Mouse (Mus musculus) urinary bladder, postnatal 10 days (tissue): Measurements from ENCODE around the gene Tmem201.

ENCODE experiments used
- DNase-seq: peaks from one replicate; pipeline ENCODE4 v3.0.0; 2022; ENCODE audit warnings: low spot score

Tmem201 gene

DNA sequence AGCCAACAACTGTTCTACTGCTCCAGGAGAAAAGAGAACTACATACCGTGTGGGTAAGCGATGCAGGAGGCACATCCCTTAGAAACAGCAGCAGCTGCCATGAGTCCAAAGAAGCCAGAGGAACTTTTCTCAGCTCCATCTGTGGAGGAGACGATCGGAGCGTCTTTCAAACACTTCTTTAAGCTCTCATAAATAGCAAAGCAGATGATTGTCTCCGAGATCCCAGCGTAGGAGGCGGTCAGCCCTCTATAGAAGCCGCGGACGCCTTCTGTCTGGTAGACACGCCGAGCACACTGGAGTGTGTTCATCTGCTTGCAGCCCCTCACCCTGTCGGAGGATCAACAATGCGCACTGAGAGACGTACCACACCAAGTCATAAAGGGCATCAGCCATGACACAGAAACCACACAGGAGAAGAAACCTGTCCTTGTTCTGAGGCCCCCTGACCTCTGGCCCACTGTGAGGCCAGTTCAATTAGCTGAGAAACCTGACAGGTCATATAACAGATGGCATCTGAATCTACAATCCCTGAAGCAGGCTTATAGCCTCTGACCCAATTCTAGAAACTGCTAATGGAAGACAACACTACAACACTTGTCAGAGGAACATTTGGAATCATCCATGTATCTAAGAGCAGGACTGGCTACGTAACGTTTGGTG, 11.3 kb upstream of the Tmem201 start:
- no peak for DNase-seq

DNA sequence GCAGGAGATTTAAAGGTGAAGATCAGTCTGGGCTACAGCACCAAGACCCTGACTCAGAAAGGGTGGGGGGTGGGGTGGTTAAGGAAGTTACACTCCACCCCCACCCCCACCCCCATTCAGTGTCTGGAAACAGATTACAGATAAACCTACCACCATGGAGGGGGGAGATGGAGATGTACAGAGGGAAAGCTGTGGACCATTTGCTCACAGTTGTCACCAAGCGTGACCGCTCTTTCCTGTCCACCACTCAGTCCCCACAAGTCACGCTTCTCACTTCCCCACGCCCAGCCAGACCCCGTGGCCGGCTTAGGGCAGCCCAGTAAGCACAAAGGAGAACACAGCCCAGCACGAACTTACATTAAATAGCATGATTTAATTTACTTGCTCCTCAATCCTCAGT, 6.3 kb upstream of the Tmem201 start:
- no peak for DNase-seq

DNA sequence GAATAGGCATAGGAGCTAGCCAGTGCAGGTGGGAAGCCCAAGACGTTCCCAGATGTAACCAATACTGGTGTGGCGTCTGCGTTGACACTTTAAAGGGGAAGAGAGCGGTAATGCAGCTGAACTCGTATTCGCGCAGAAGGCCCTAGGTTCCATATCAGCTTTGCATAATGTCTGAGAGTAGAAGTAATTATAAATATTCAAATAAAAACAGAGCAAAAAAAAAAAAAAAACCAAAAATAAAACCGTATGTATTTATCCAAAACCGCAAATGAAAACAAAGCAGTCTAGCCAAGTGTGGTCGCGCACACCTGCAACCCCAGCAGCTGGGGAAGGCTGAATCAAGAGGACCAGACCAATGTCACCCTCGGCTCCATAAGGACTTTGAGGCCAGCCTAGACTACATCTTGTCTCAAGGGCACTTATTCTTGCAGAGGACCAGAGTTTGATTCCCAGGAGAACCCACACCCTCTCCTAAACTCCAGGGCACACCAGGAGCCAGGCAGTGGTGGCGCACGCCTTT, 4.2 kb upstream of the Tmem201 start:
- no peak for DNase-seq

DNA sequence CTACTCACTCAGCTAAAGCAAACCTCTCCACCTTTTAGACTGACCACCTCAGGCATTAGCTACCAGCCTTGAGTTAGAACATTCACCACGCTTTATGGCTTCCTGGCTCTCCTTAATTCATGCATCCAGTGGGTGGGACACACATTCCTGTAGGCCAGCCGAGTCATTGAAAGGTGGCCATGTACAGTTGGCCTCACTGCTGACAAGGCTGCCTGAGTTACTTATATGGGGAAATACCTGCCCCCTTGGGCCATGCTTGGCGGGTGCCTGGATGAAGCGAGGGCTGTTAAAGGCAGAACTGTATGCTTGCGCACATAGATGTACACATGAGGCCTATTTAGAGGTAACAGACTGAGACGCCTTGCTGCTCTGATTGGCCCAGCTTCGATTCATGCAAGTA, 2.5 kb upstream of the Tmem201 start:
- no peak for DNase-seq

DNA sequence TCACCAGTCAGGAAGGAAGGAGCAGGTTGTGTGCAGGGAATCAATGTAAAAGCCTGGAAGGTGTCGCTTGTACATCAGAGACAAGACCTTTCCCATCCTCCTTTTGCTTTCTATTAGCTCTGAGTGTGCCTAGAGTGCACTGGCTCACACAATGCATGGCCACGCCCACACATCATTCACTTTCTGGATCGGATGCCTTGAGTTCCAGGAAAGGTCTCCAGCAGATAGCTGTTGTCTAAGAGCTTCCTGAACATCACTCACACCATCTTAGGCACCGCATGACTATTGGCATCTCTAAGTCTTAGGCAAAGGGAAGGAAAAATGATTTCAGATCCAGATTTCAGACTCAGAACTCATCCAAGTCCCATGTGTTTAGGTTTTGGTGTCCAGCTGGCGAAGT, 1.6 kb upstream of the Tmem201 start:
- DNase-seq, result no peak

DNA sequence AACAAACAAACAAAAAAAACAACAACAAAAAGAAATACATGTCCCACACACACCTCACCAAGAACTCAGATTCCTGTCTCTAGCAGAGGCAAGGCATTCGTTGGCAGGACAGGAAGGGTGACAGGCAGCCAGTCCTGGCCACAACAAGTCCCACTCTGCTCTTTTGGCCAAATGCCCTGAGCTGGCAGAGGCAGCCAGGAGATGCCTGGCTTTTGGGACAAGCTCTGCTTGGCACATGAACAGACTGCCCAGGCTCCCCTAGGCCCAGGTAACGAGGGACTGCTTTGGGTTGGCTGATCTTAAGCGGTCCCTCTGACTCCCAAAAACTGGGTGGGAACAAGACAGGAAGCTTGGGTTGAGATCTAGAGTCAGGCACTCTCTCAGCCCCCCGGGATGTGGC, 1.3 kb downstream of the Tmem201 start:
- no peak for DNase-seq

DNA sequence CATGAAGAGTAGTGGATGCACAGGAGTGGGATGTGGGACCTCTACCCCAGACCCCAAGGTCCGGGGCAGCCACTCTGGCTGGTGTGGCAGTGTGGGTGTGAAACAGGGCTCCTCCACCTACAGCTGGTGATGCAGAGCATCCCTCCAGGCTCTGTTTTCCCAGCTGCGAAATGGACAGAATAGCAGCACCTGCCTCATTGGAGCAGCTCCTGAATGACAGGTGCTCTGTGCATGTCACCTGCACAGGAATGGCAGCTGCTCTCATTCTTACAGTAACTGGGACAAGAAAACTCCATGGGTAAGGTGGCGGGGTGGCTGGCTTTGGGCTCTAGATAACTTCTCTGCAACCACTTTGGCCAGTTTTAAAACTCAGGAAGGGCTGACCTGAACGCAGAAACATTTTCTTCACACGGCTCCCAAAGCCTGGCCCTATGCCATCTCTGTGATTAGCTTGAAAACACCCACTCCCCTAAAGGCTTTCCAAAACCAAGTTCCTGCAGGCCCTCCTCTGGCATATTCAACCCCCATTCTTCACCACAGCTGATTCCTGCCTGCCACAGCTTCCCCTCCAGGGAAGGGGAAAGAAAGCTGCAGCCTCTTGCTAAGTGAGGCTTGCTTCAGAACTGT, 2.1 kb downstream of the Tmem201 start:
- no peak for DNase-seq

DNA sequence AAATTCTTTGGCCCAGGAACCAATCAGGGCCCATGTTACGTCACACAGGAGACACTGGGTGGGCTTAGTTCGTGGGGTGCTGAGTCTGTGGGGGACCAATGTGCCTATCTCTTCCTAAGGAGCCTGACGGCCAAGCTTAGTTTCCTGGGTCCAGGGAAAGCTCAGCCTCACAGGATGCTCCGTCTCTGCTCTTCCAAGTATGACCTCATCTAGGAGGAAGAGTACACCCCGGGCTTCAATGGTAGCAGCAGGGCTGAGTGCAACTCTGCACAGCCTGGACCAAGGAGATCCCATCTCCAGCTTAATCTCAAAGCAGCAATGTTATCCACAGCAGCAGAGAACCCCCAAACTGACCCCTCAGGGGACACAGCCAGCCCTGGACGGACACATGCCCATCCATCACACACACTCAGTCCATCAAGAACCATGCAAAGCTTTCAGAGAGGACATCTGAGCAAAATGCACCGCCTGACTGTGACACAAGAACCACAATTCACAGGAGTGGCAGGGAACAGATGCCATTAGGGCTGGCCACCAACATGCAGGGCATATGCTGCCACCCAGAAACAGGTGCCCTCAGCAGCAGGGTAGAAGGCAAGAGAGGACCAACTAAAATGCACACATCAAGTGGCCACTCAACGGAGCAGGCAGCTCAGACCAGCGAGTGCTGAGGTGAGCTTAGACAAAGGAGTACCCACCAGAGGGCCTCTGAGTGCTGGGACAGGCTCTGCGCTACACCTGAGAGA, 2.9 kb downstream of the Tmem201 start:
- DNase-seq, result no peak

DNA sequence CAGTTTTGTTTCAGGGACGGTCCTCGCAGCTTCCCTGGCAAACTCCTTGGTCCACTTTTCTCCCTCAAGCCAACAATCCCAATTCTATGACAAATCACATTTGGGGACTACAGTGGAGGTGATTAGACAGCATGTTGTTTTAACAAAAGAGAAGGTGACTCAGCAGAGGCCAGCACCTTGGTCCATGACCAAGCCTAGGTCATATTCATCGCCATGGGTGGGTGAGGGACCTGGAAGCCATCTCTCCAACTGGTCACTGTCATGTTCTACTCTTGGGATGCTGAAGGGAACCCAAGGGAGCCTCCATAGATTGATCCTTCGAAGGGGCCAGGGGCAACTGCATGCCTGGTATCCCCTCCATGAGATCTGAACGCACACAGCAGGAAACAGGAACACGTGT, 3.6 kb downstream of the Tmem201 start:
- DNase-seq, result no peak

DNA sequence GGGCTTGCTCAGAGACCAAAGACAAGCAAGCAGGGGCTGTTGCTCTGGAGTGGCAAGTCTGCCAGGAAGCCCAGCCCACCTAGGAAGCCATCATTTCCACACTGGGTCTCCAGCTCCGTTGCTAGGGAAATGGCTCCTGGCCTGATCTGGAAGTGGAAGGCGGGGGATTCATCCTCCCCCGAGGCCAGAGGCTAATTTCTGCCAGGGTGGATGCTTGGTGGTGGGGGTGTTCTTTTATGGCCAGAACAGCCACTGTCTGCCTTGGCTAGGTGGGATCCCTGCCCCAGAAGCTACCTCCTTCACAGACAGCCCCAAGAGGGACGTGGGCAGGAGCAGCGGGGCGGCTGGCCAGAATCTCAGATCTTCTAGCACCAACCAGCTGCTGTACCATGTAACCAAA, 4.1 kb downstream of the Tmem201 start:
- no peak for DNase-seq

DNA sequence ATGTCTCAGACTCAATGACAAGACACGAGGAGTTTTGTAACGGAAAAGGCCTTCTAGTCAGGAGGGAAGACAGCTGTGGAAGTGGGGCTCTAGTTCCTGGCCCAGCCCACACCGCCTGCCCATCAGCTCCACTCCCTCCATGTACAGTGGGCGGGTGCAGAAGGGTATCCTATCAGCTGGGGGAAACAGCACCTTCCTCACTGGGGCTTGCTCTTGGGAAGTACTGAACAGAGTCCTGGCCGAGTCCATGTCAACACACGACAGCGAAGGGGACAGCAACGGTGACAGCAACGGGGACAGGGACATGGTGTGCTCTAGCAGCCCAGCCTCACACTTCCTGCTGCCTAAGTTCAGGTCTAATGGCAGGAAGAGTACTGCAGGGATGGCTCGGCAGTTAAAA, 5.0 kb downstream of the Tmem201 start:
- DNase-seq, result no peak

DNA sequence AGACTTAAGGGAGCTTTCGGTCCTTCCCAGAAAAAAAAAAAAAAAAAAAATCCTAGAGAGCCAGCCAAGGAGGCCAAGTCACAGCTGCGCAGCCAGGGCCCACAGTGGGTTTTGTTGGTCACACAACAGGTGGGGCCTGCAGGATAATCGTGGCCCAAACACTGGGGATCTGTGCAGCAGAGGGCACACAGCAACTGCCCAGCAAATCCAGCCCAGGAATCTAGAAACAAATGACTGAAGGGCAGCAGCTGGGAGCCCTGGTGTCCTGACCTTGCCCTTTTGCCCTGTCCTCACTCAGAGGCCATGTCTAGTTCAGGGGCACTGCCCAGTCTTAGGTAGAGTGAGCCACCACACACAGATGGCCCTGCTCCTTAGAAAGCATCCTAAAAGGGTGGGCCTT, 5.5 kb downstream of the Tmem201 start:
- no peak for DNase-seq

DNA sequence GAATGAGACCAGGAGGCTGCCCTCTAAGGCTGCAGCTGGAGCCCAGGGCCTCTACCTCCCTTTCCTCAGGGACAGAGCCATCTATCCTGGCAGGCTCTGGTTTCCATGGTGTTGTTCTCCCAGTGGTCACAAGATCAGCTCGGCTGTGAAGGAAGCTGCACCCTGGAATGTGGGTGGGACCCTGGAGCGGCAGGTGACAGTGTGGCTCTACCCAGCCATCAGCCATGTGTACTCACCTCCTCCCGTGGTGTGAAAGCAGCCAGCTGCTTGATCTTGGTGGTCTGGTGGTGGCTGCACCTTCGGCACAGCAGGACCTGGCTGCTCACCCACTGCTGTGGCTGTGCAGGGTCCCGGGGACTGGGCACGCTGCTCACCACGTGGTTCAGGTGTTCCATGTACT, 7.0 kb downstream of the Tmem201 start:
- DNase-seq, result no peak

DNA sequence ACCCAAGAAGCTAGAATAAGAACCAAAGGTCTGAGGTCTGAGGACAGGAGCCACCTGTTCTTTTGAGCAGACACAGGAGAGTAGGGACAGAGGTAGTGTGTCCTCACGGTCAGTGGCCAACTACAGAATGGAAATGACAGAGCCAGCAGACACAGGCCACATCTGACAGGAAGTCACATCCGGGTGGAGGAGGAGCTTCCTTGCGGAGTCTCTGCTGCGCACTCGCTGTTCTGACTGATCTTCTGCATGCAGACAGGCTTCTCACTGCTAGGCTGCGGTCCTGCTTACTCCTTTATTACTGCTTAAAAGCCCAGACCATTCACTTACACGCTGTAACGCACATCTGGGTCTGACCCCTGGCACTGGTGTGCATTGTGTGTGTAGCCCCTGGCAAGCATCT, 9.0 kb downstream of the Tmem201 start:
- no peak for DNase-seq

DNA sequence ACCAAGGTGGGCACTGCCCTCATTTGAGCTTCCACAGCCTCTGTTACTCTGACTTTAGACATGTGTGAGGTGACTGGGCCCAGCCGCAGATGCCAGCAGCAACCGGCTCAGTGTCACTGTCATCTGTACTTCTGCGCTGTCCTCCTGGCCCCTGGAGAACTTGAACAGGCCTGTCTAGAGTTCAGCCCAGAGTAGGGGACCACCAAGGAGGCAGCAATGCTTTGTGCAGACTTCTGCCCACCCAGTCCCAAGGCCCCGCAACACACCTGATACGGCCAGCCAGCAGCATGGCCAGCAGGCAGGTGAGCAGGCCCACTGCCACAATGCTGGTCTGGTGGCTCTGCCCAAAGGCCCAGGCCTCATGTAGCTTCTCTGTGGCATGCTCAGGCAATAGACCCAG, 10.2 kb downstream of the Tmem201 start:
- no peak for DNase-seq

DNA sequence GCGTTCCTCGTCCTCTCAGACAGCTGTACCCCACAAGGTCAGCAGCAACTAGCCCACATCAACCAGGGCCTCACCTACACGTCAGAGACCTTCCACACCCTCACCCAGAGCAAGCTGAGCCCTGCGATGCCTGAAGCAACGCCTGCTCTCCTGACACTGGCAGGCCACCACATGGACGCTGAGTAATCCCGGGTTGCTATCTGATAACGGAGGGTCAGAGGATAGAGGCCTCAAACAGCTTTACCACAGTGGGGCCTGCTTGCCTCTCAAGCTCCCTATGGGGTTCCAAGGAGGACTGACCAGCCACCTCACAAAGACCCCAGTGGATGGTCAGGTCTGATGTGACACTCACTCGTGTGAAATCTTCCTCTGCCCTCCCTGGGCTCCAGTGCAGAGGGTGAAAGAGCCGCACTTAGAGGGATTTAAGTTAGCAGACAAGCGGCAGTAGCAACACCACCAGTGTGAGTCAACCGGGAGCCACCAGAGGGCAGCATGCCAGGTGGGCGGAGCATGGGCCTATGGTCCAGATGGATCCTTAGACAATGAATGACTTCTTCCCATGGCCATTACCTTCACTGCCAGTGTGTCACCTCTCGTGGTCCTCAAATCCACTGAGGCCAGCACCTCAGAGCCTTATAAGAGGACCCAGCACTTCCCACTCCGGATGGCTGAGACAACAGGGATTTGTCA, 12.0 kb downstream of the Tmem201 start:
- no peak for DNase-seq

DNA sequence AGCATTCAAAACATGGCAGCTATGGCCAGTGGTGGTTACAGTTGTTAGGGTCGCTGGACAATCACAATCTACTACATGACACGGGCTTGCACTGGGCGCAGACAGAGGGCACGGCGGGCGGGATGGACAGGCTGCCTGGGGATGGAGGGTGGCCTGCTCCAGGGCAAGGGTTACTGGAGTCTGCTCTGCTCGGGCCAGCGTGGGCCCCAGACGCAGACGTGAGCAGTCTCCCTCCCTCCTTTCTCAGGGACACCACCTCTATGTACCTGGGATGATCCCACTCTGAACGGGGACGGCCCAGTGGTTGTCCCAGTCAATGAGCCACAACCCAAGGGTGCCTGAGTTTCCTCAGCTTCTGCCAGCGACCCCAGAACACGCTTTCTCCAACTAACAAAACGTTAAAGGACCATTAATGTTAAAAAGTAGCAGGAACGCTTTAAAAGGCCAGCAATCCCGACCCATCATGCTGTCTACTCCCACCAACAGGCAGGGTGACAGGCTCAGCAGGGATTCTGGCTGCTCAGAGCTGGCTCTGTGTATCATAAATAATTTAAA, 12.9 kb downstream of the Tmem201 start:
- no peak for DNase-seq

DNA sequence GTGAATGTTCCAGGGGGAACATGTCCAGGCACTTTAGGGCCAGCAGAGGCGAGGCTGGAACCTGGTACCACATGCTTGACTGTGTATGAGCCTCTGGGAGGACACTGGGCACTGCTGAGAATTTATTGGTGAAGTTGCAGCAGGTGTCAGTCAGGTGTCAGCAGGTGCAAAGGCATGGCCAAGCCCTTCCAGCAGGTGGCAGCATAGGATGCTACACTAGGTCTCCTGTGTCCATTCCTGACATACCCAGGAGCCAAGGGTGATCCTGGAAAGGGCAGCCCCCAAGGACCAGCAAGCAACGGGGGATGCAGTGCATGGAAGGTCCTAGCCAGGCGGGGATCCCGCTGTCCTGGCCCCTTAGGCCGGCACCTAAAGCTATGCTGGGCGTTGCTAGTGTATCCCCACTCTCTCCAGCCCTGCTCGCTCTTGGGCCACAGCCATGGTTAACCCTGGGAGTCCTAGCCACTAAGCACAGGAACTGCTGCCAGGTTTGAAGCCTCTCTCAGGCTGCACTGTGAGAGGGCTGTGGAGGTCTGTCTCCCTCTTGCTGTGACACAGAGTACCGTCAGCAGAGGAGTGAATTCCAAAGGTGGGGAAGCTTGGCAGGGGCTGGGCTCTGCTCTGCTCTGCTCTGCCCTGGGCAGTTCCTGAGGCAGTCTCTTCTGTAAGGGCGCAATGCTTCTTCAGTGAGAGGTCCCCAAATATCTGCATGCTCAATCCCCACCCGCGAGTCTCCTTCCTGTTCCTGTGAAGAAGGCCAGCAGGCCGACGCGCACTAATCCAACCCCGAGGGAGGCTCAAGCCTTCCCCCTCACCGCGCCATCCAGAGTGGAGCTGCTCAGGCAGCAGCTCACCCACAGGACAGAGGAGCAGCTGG, 13.8 kb downstream of the Tmem201 start:
- no peak for DNase-seq

DNA sequence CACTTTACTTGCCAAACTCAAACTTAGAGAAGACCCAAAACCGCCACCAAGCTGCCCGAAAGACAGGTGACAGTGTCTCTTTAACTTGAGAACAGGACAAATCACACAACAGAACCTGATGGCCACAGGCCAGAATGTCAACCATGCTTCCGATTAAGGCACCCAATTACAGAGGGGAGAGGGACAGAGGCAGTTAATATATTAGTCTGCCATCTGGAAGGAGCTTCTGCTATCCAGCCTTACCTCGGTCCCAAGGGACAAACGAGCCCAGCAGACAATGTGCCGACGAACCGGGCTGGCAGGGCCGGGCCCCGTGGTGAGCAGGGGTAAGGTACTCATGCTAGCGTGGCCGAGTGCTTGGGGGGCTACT, 14.8 kb downstream of the Tmem201 start:
- no peak for DNase-seq

DNA sequence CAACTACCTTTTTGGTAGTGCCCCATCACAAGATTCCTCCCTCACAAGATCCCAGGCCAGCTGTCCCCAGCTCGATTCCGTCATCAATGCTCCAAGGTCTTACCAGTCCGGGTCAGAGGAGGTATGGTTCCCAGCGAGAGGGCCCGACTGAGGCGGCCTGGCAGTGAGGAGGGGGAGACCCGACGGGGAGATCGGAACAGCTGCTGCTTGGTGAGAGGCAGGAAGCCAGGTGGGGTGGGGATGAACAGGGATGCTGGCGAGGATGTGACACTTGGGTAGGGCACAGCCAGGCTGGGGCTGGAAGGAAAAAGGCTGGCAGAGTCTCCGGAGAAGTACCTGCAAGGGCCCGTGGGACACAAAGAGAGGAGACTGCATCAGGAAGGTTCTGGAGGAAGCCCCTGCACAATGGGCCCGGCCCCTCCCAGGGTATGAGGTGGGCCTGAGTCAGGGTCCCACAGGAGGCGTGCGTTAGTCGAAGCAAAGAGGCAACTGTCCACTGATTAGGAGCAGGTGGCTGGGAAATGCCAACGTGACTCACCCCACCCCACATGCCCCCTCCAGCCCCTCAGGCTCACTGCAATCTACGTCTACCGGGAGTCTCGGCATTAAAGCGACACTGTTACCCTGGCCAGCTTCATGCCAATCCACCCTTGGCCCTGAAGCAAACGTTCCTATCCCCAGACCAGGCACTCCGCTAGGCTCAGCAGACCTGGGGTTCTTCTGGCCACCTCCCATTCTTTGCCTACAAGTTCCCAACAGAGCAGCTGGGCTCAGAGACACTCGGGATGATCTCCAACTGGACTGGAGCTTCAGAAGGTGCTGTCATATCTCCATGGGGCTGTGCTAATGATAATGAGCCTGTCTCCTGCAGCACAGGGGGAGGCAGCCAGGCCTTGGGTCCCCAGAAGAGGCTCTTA, 15.5 kb downstream of the Tmem201 start:
- DNase-seq, result no peak
